Mouse (Mus musculus): ENCODE measurements around the gene Dedd2. TPM values are rescaled to one million over a fixed set of nuclear protein-coding genes. Genes with fewer than 3 reads are reported as not detected.

Dedd2 gene
- polyA plus RNA-seq, 1 experiment = 8.8 TPM

GRCm38 (mm10) chr7:25222275-25222967, 2.0 kb upstream of the Dedd2 start:
- TF ChIP-seq CEBPB (IDR thresholded peaks at IDR 0.05; ENCODE audit: insufficient read depth, poor library complexity, severe bottlenecking) = no peak
- TF ChIP-seq E2F4 (IDR thresholded peaks at IDR 0.05; ENCODE audit: insufficient read depth) = no peak
- TF ChIP-seq REST (IDR thresholded peaks at IDR 0.05; ENCODE audit: insufficient read depth, insufficient read length) = no peak
- TF ChIP-seq TCF12 (IDR thresholded peaks at IDR 0.05; ENCODE audit: insufficient read depth, poor library complexity, severe bottlenecking) = no peak
- no peak for TF ChIP-seq POLR2AphosphoS2 (IDR thresholded peaks at IDR 0.05; ENCODE audit: insufficient read length, low read depth)
- TF ChIP-seq MYOG (IDR thresholded peaks at IDR 0.05; ENCODE audit: control insufficient read depth in 1 of 3, insufficient read depth in 1 of 3, insufficient read length in 2 of 3, low read depth in 2 of 3) = no peak
- TF ChIP-seq MAX (IDR thresholded peaks at IDR 0.05; ENCODE audit: low read depth) = no peak
- TF ChIP-seq TCF3 (IDR thresholded peaks at IDR 0.05; ENCODE audit: insufficient read length, low read depth) = no peak
- no peak for TF ChIP-seq POLR2A (IDR thresholded peaks at IDR 0.05; ENCODE audit: insufficient read length, low read depth)
- no peak for TF ChIP-seq USF1 (IDR thresholded peaks at IDR 0.05; ENCODE audit: low read depth)
- peaks cover 21% of the 10 kb centered on the region for H3K79me2 ChIP-seq (ENCODE audit: control insufficient read depth, insufficient read depth)
- no peaks in the 10 kb centered on the region for H3K27me3 ChIP-seq (ENCODE audit: control insufficient read depth, insufficient read depth, insufficient read length)
- H3K4me3 ChIP-seq = peak overlapping the region; percentile 90
- H3K4me2 ChIP-seq (ENCODE audit: low read depth) = peak overlapping the region; percentile 86
- H3K36me3 ChIP-seq (ENCODE audit: control insufficient read depth, insufficient read depth) = peaks cover 4% of the 10 kb centered on the region
- H3ac ChIP-seq (ENCODE audit: control insufficient read depth, insufficient read length) = no peak overlapping the region

- TF ChIP-seq TCF12 (IDR thresholded peaks at IDR 0.05; ENCODE audit: insufficient read depth, poor library complexity, severe bottlenecking) = no peak
- peak; percentile 57 for TF ChIP-seq POLR2A (IDR thresholded peaks at IDR 0.05; ENCODE audit: insufficient read length, low read depth)
- peak; percentile 64 for TF ChIP-seq E2F4 (IDR thresholded peaks at IDR 0.05; ENCODE audit: insufficient read depth)
- peak in 1 of 3 experiments; percentile 19 for TF ChIP-seq MYOG (IDR thresholded peaks at IDR 0.05; ENCODE audit: control insufficient read depth in 1 of 3, insufficient read depth in 1 of 3, insufficient read length in 2 of 3, low read depth in 2 of 3)
- TF ChIP-seq POLR2AphosphoS2 (IDR thresholded peaks at IDR 0.05; ENCODE audit: insufficient read length, low read depth) = peak; percentile 79
- no peak for TF ChIP-seq SRF (IDR thresholded peaks at IDR 0.05; ENCODE audit: control insufficient read depth, insufficient read length, low read depth)
- no peak for TF ChIP-seq MAX (IDR thresholded peaks at IDR 0.05; ENCODE audit: low read depth)
- TF ChIP-seq USF1 (IDR thresholded peaks at IDR 0.05; ENCODE audit: low read depth) = peak; percentile 67
- peaks cover 19% of the 10 kb centered on the region for H3K79me2 ChIP-seq (ENCODE audit: control insufficient read depth, insufficient read depth)
- H3K4me2 ChIP-seq (ENCODE audit: low read depth) = peak within 1 kb of the TSS; percentile 100
- no peaks in the 10 kb centered on the region for H3K27me3 ChIP-seq (ENCODE audit: control insufficient read depth, insufficient read depth, insufficient read length)
- peak within 1 kb of the TSS; percentile 90 for H3K4me3 ChIP-seq
- peak within 1 kb of the TSS; percentile 34 for H3ac ChIP-seq (ENCODE audit: control insufficient read depth, insufficient read length)
- H3K36me3 ChIP-seq (ENCODE audit: control insufficient read depth, insufficient read depth) = peaks cover 1% of the 10 kb centered on the region
Observed at GRCm38 (mm10) chr7:25221102-25221883, 878 bp upstream of the Dedd2 start, which contains the start of gene Zfp526. TSS of gene Zfp526 (plus strand) at chr7:25221425.

- Histone ChIP-seq H3ac (ENCODE audit: control insufficient read depth, insufficient read length) (peak overlapping the region; percentile 34), H3K4me3 (peak overlapping the region; percentile 90), H3K36me3 (ENCODE audit: control insufficient read depth, insufficient read depth) (no peaks in the 10 kb centered on the region), H3K4me2 (ENCODE audit: low read depth) (peak overlapping the region; percentile 100), H3K79me2 (ENCODE audit: control insufficient read depth, insufficient read depth) (peaks cover 19% of the 10 kb centered on the region), H3K27me3 (ENCODE audit: control insufficient read depth, insufficient read depth, insufficient read length) (no peaks in the 10 kb centered on the region)
- TF ChIP-seq MYOD1 (IDR thresholded peaks at IDR 0.05; ENCODE audit: control insufficient read depth in 1 of 3, insufficient read length in 2 of 3, low read depth in 2 of 3) (peak in 2 of 3 experiments; percentile 29 to 46), SRF (IDR thresholded peaks at IDR 0.05; ENCODE audit: control insufficient read depth, insufficient read length, low read depth) (no peak), REST (IDR thresholded peaks at IDR 0.05; ENCODE audit: insufficient read depth, insufficient read length) (no peak), POLR2AphosphoS2 (IDR thresholded peaks at IDR 0.05; ENCODE audit: insufficient read length, low read depth) (peak; percentile 85), POLR2A (IDR thresholded peaks at IDR 0.05; ENCODE audit: insufficient read length, low read depth) (peak; percentile 79), CEBPB (IDR thresholded peaks at IDR 0.05; ENCODE audit: insufficient read depth, poor library complexity, severe bottlenecking) (peak; percentile 92), MYOG (IDR thresholded peaks at IDR 0.05; ENCODE audit: control insufficient read depth in 1 of 3, insufficient read depth in 1 of 3, insufficient read length in 2 of 3, low read depth in 2 of 3) (peak in 1 of 3 experiments; percentile 30), MAX (IDR thresholded peaks at IDR 0.05; ENCODE audit: low read depth) (no peak)
Observed at GRCm38 (mm10) chr7:25219756-25220456, 509 bp downstream of the Dedd2 start.

GRCm38 (mm10) chr7:25219416-25219750, 1.0 kb downstream of the Dedd2 start:
- no peaks in the 10 kb centered on the region for H3K36me3 ChIP-seq (ENCODE audit: control insufficient read depth, insufficient read depth)
- H3K4me2 ChIP-seq (ENCODE audit: low read depth) = peak overlapping the region; percentile 100
- peak overlapping the region; percentile 90 for H3K4me3 ChIP-seq
- H3K79me2 ChIP-seq (ENCODE audit: control insufficient read depth, insufficient read depth) = peaks cover 19% of the 10 kb centered on the region
- no peaks in the 10 kb centered on the region for H3K27me3 ChIP-seq (ENCODE audit: control insufficient read depth, insufficient read depth, insufficient read length)
- H3ac ChIP-seq (ENCODE audit: control insufficient read depth, insufficient read length) = peak overlapping the region; percentile 34
- TF ChIP-seq MAX (IDR thresholded peaks at IDR 0.05; ENCODE audit: low read depth) (no peak), CEBPB (IDR thresholded peaks at IDR 0.05; ENCODE audit: insufficient read depth, poor library complexity, severe bottlenecking) (no peak), REST (IDR thresholded peaks at IDR 0.05; ENCODE audit: insufficient read depth, insufficient read length) (no peak), MYOD1 (IDR thresholded peaks at IDR 0.05; ENCODE audit: control insufficient read depth in 1 of 3, insufficient read length in 2 of 3, low read depth in 2 of 3) (no peak), E2F4 (IDR thresholded peaks at IDR 0.05; ENCODE audit: insufficient read depth) (no peak)

Data from myocyte (in vitro differentiated cells).